Mouse (Mus musculus): ENCODE results near the gene Cfap77.

- TF ChIP-seq GATA1 (IDR thresholded peaks at IDR 0.05; ENCODE audit: borderline replicate concordance, low read length): no peak
- no peak for TF ChIP-seq FLI1 (IDR thresholded peaks at IDR 0.05; ENCODE audit: low read length)
Observed at GRCm38 (mm10) chr2:28917156-28917517, 137.7 kb downstream of the Cfap77 start.

Data from megakaryocyte, embryonic 14.5 days (primary cell).